Mouse (Mus musculus) kidney, adult 2 months (tissue): ENCODE measurements at regions not wholly inside any gene's neighbourhood (a gene's known extent, or its start where the extent isn't known, plus 50 kb on each side); places are given as distances from the start of the nearest gene placed in this dataset.

Experiments
- CTCF ChIP-seq: fragments of 200-500 bp; conservative IDR thresholded peaks from 2 replicates; pipeline ENCODE4 v1.5.1; 2011; ENCODE audit warnings: low read depth, mild to moderate bottlenecking, control low read depth, low read length, moderate library complexity, mixed read lengths; ENCODE audit not compliant: insufficient read depth, insufficient read length
- POLR2A ChIP-seq: fragments of 200-500 bp; IDR thresholded peaks from one replicate; pipeline ENCODE4 v1.6.1; 2011; ENCODE audit warnings: low read depth, low read length, control low read depth

GRCm38 (mm10) chr6:143571356-143572115 lies 404.5 kb downstream of the Etnk1 start:
- TF ChIP-seq CTCF, result no peak
- no peak for TF ChIP-seq POLR2A
